Mouse (Mus musculus) brain, embryonic 18.5 days (tissue): ENCODE results near the gene Nupl1.

Source experiments
- DNase-seq: peaks from one replicate; pipeline ENCODE4 v3.0.0-alpha.2; 2012; ENCODE audit warnings: low read depth, low spot score

The Nupl1 gene

DNA sequence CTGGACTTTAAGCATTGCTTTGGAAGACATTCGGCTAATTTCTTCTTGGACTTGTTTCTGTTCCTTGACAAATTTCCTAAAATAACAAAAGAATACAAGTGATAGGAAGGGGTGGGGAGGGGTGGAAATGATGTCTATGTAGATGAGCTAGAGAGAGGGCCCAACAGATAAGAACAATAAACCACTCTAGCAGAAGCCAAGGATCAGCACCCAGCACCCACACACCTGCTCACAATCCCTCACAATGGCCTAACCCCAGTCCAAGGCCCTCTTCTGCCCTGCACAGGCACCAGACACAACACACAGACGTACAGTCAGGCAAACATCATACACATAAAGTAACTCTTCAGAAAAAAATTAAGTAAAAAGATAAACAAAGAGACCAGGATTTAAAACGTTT lies 12.7 kb downstream of the Nupl1 start:
- no peak for DNase-seq

GRCm38 (mm10) chr14:60219886-60220285 lies 31.3 kb downstream of the Nupl1 start:
- DNase-seq, result peak; percentile 55

- DNase-seq, result no peak
These were observed 33.6 kb downstream of the Nupl1 start for GRCm38 (mm10) chr14:60217616-60218015.

GRCm38 (mm10) chr14:60216125-60216524 lies 35.1 kb downstream of the Nupl1 start:
- DNase-seq, result no peak

GRCm38 (mm10) chr14:60215000-60215399 lies 36.2 kb downstream of the Nupl1 start:
- no peak for DNase-seq

DNA sequence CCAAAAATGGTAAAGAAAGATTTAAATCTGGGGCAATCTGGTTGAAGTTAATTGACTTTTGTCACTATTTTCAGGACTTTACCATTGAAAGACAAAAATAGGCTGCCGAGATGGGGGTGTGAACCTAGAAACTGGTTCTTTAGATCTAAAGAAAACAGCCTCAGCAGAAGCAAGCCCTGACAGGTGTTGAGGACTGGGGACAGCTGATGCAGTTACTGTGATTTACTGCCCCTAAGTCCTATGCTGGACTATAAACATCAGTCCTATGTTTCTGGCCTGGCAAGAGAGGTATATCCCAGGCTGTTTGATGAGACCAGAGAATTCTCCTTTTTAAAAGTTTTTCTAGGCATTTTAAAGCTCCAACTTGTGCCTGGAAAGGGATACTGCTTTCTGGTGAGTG lies 37.2 kb downstream of the Nupl1 start:
- DNase-seq, result no peak

GRCm38 (mm10) chr14:60209166-60209565 lies 42.1 kb downstream of the Nupl1 start:
- no peak for DNase-seq

- no peak for DNase-seq
These were observed 46.2 kb downstream of the Nupl1 start for GRCm38 (mm10) chr14:60204993-60205392.

DNA sequence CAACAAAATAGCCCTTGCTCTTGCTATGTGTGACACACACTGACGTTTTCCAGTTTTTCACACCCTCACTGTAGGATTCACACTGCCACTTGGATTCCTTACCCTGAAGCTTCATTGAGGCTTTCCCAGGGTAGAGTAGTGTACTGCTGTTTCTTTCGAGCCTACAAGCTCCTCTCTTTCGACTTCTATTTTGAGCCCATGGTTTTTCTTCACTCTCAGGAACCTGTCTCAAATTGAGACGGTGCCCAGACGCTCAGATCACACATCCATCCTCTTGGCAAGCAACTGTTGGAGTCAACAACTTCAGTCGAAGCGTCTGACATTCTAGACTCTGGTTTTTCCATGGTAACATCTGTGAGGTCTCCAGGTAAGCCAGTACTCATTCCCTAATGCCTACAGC lies 54.3 kb downstream of the Nupl1 start, which contains the start of gene Atp8a2:
TSS of gene Atp8a2 (minus strand) at position 296 of the 400 bp plus-strand sequence.
- DNase-seq, result no peak

DNA sequence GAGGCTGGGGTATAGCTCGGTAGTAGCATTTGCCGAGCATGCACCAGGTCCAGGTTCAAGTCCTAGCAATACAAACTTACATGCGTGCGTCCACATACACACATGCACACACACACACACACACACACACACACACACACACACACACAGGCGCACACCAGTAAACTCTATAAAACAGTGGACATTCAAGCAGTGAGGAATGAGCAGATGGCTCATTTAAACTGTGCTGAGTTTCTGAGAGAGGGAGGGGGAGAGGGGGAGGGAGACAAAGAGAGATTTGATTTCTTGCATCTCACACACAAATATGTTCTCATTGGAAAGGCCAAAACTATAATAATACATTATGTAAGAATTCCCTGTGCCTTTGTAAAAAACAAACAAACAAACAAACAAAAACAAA lies 55.2 kb downstream of the Nupl1 start:
- no peak for DNase-seq

DNA sequence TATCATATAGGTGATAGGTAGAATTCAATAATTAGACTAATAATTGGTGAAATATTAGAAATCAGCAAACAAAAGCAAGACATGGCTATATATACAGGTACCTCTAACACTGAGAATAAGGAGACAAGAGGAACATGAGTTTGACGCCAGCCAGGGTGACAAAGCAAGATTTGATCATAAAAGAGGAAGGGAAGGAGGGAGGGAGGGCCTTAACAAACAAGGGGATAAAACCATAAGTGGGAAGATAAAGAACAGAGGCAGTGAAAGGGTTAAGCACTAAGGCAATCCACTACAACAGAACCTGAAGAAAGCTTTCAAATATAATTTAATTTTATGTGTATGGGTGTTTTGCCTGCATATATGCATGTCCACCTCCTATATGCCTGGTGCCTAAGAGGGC lies 56.6 kb downstream of the Nupl1 start:
- DNase-seq, result no peak

DNA sequence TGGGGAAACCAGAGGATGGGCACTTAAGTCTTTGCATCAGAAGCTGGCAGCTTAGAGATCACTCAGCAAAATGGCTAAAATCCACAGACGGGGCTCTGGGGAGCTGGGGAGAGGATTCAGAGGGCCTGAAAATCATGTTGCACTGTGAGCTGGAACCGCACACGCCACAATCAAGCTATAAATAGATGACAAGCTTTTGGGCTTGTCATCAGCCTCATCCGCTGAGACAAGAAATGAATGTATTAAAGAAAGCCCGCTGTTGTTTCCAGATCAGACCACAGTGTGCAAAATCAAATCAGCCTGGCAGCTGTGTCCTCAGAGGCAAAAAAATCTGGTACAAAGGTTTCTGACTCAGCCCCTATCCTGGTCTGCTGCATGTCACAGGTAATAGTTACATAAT lies 61.5 kb downstream of the Nupl1 start:
- no peak for DNase-seq

GRCm38 (mm10) chr14:60188201-60188825 lies 62.9 kb downstream of the Nupl1 start:
- DNase-seq, result no peak

GRCm38 (mm10) chr14:60181306-60181705 lies 69.9 kb downstream of the Nupl1 start:
- DNase-seq, result no peak

- no peak for DNase-seq
These were observed 72.7 kb downstream of the Nupl1 start for GRCm38 (mm10) chr14:60178571-60178955.

DNA sequence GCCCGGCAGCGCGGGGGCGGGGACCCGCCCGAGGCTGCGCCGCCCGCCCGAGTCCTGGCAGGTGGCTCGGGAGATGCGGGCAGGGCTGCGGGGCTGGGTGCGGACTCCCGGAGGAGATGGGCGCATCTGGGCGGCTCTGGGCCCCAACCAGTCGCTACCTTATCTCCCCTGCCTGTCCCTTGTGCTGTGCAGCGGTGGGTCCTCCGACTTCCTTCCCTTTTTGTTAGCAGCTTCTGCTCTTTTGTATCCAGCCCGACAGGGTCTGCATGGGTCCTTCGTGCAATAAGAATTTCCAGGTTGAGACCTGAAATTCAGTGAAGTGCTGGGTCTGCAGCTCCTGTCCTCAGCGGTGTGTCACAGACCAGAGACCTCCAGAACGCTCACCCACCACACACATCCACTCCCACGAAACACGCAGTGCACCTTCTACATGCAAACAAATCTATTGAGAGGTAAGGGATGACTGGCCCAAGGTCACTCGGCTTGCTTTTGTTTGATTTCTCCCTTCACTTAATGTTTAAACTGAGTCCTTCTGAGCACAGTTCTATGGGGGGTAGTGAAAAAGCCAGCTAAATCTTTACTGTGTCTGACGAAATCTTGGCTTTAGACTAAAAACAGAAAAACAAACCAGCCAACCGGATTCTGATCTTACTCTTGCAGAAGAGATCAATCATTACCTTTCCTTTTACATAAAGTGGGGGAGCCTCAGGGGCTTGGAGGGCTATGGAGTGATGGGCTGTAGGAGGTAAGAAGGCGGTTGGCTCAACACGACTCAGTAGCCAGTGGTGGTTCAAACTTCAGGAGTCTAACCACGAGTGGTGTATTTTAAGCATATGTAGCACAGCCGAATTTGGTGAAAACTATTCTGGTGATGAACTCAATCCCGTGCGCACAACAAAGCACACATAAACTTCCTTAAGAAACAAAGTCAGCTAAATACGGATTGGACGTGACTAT lies 73.3 kb downstream of the Nupl1 start:
- no peak for DNase-seq

DNA sequence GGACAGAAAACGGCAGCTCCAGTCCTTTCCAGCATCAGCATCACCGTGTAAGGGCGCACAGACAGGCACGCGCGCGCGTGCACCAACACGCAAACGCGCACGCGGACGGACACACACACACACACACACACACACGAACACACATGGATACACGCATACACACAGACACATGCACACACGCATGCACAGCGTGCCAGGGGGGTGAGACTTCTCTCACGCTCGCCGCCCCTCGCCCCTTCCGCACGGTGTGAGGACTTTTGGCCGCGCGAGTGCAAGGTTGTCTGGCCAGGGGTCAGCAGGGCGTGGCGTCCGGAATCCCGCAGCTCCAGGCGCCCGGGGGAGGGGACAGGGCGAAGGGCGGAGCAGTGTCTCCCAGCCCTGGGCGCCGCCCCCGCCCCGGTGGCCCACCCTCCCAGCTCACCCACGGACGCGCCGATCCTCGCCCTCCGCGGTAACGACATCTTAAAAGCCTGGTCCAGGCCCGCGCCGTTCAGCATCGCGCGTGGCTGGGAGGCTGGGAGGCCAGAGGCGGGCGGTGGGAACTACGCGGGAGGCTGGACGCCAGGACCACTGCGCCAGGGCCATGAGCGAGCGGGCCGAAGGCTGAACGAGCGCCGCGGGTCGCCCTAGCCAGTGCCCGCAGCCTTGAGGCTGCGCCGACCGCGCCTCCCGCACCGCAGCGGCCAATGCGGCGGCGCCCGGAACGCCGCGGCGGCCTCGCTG lies 74.2 kb downstream of the Nupl1 start:
- peak; percentile 51 for DNase-seq

DNA sequence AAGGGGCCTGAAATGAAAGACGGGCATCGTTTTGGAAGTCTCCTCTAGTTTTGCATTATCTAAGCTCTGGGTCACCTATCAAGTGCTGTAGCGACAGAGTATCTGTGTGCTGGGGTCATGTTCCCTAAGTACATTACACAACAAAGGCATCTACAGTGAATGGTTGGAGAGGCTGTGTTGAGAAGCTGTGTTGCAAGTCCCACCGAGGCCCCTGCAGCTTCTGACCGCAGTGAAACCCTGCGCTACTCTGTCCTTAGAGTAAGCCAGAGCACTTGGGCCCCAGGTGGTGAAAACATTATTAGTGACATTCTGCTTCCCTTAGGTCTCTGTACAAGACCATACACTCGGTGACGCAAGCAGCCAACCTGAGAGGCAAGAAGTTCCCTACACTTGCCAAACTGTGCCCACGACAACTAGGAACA lies 74.8 kb downstream of the Nupl1 start:
- DNase-seq, result no peak

DNA sequence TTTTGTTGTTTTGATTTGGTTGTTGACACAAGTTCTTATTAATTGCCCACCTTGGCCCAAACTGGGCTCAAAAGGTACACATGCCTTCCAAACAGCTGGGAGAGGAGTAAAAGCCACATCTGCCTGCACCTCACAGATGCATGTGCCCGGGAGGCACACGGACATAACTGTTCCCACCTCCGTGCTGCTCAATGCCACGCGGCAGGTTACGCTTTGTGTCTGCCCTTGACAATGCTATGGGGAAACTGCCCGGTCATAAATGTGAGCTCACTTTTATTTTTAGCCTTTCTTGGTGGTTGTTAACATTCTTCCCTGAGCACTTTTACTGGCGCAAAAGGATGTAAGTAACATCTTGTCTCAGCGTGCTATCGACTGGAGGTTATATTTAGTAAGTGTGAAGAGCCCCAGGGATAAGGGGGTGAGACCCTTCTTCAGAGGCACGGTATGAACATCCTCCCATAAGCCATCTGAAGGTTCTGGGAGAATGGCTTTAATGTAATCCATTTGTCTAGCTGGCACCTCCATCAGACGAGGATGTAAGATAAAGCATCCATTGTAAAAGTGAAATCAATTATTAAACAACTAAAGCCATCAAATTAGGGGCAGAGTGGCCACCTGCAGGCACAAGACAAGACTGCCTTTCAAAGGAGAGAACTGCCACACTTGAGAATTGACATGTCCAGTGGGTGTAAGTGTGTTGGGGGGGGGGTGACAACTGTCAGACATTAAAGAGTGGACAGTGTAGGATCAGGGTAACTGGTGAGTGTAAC lies 78.8 kb downstream of the Nupl1 start:
- no peak for DNase-seq

GRCm38 (mm10) chr14:60170845-60171610 lies 80.2 kb downstream of the Nupl1 start:
- DNase-seq, result no peak

DNA sequence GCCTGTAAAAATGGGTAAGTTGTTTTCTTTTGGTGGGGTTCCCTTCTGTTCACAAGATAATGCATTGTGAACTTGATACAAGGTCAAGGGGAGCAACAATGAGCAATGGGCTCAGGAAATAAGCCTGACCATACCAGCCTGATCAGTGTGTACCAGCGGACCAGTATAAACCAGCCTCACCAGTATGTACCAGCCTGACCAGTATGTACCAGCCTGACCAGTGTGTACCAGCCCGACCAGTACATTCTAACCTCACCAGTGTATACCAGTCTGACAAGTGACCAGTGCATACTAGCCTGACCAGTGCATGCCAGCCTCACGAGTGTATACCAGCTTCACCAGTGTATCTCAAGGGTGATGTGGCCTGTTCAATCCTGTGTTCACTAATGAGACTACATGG lies 87.9 kb downstream of the Nupl1 start:
- no peak for DNase-seq
